Mouse (Mus musculus): ENCODE results near the gene Dcxr.
"Not testable (repeated sequence)": the region's sequence is repeated elsewhere in the genome, so short reads cannot be mapped to it uniquely, and the experiment has no call there.

Dcxr gene

GRCm38 (mm10) chr11:120707969-120708368 is 19.1 kb downstream of the Dcxr start:
- no peak for DNase-seq (ENCODE audit: low spot score in 2 of 2)

- DNase-seq (ENCODE audit: low spot score in 2 of 2) = no peak
Measured at GRCm38 (mm10) chr11:120707225-120707624, 19.9 kb downstream of the Dcxr start.

GRCm38 (mm10) chr11:120706120-120706519 is 21.0 kb downstream of the Dcxr start:
- no peak for DNase-seq (ENCODE audit: low spot score in 2 of 2)

- DNase-seq (ENCODE audit: low spot score in 2 of 2) = no peak
Measured at GRCm38 (mm10) chr11:120704486-120705325, 22.4 kb downstream of the Dcxr start.

GRCm38 (mm10) chr11:120703696-120704454 is 23.2 kb downstream of the Dcxr start:
- no peak for DNase-seq (ENCODE audit: low spot score in 2 of 2)

- peak in 1 of 2 experiments; percentile 63 for DNase-seq (ENCODE audit: low spot score in 2 of 2)
Measured at GRCm38 (mm10) chr11:120697741-120698140, 29.3 kb downstream of the Dcxr start.

- no peak for DNase-seq (ENCODE audit: low spot score in 2 of 2)
Measured at GRCm38 (mm10) chr11:120696568-120696967, 30.5 kb downstream of the Dcxr start.

- no peak for DNase-seq (ENCODE audit: low spot score in 2 of 2)
Measured at GRCm38 (mm10) chr11:120695641-120696040, 31.4 kb downstream of the Dcxr start.

- no peak for DNase-seq (ENCODE audit: low spot score in 2 of 2)
Measured at GRCm38 (mm10) chr11:120695184-120695583, 31.9 kb downstream of the Dcxr start.

GRCm38 (mm10) chr11:120693461-120693860 is 33.6 kb downstream of the Dcxr start:
- no peak for DNase-seq (ENCODE audit: low spot score in 2 of 2)

GRCm38 (mm10) chr11:120692471-120693011 is 34.5 kb downstream of the Dcxr start:
- no peak for DNase-seq (ENCODE audit: low spot score in 2 of 2)

- DNase-seq (ENCODE audit: low spot score in 2 of 2) = no peak
Measured at GRCm38 (mm10) chr11:120689365-120689764, 37.7 kb downstream of the Dcxr start.

- peak in 1 of 2 experiments; percentile 50 for DNase-seq (ENCODE audit: low spot score in 2 of 2)
Measured at GRCm38 (mm10) chr11:120686650-120687272, 40.3 kb downstream of the Dcxr start.

- DNase-seq (ENCODE audit: low spot score in 2 of 2) = no peak
Measured at GRCm38 (mm10) chr11:120684660-120685059, 42.4 kb downstream of the Dcxr start.

GRCm38 (mm10) chr11:120684086-120684485 is 43.0 kb downstream of the Dcxr start:
- DNase-seq (ENCODE audit: low spot score in 2 of 2) = no peak

- no peak for DNase-seq (ENCODE audit: low spot score in 2 of 2)
Measured at GRCm38 (mm10) chr11:120683536-120683935, 43.5 kb downstream of the Dcxr start.

- DNase-seq (ENCODE audit: low spot score in 2 of 2) = no peak
Measured at GRCm38 (mm10) chr11:120682683-120683082, 44.4 kb downstream of the Dcxr start.

GRCm38 (mm10) chr11:120679909-120680308 is 47.2 kb downstream of the Dcxr start:
- no peak for DNase-seq (ENCODE audit: low spot score in 2 of 2)

- DNase-seq (ENCODE audit: low spot score in 2 of 2) = no peak
Measured at GRCm38 (mm10) chr11:120676951-120677350, 50.1 kb downstream of the Dcxr start.

- not testable (repeated sequence) for DNase-seq (ENCODE audit: low spot score in 2 of 2)
Measured at GRCm38 (mm10) chr11:120675875-120676274, 51.2 kb downstream of the Dcxr start.

All from urinary bladder, adult 18-20 months (tissue).